Mouse (Mus musculus) liver, embryonic 14.5 days (tissue): ENCODE measurements around the gene Zfp987. TPM values are rescaled to one million over a fixed set of nuclear protein-coding genes. Genes with fewer than 3 reads are reported as not detected.
"Not testable (repeated sequence)": the region's sequence is repeated elsewhere in the genome, so short reads cannot be mapped to it uniquely, and the experiment has no call there.

Experiments used
- ATAC-seq: fragments of 200-750 bp; cut with Nextera tagmentation; 2 replicates; pipeline ENCODE4 v1.8.0; 2017; ENCODE audit warnings: moderate number of reproducible peaks, mild to moderate bottlenecking, moderate library complexity; ENCODE audit not compliant: insufficient read depth
- DNase-seq, 3 experiments: peaks; one replicate each; pipeline ENCODE4 v3.0.0-alpha.2; 2012 to 2013; ENCODE audit warnings: low read depth in 3 of 3, low spot score in 3 of 3
- H3K27ac ChIP-seq: fragments of 300-500 bp; sonication (generic); 2 replicates; pipeline ENCODE4 v1.5.1; 2014; ENCODE audit warnings: moderate library complexity, mild to moderate bottlenecking, control low read depth, inconsistent platforms
- H3K27me3 ChIP-seq: fragments of 300-500 bp; sonication (generic); 2 replicates; pipeline ENCODE4 v1.6.1; 2014; ENCODE audit warnings: mild to moderate bottlenecking, low read length, moderate library complexity; ENCODE audit not compliant: control insufficient read depth, insufficient read depth
- H3K36me3 ChIP-seq: fragments of 300-500 bp; sonication (generic); replicated peaks from 2 replicates; pipeline ENCODE4 v1.6.1; 2014; ENCODE audit warnings: low read depth; ENCODE audit not compliant: control insufficient read depth, insufficient read depth
- H3K4me1 ChIP-seq, 2 experiments: fragments of 200-500 bp in 1 of 2; fragments of 300-500 bp in 1 of 2; sonication (generic) in 1 of 2; replicated peaks; 2 replicates each; pipeline ENCODE4 v1.6.1; 2012 to 2014; ENCODE audit warnings: antibody characterized with exemption in 1 of 2, inconsistent platforms in 1 of 2, low read length in 1 of 2; ENCODE audit not compliant: control insufficient read depth in 2 of 2, insufficient read depth in 2 of 2
- H3K4me2 ChIP-seq: fragments of 300-500 bp; sonication (generic); 2 replicates; pipeline ENCODE4 v1.6.1; 2014; ENCODE audit warnings: low read depth, mild to moderate bottlenecking, control low read depth, moderate library complexity
- H3K4me3 ChIP-seq, 2 experiments: fragments of 200-500 bp in 1 of 2; fragments of 300-500 bp in 1 of 2; sonication (generic) in 1 of 2; 2 replicates each; pipeline ENCODE4 v1.5.1; 2012 to 2014; ENCODE audit warnings: low read depth in 2 of 2, low read length in 2 of 2, mild to moderate bottlenecking in 2 of 2, control low read depth in 1 of 2, inconsistent platforms in 1 of 2, moderate library complexity in 1 of 2; ENCODE audit not compliant: insufficient read depth in 1 of 2
- H3K9ac ChIP-seq: fragments of 300-500 bp; sonication (generic); replicated peaks from 2 replicates; pipeline ENCODE4 v1.6.1; 2014; ENCODE audit warnings: mild to moderate bottlenecking, control low read depth, moderate library complexity
- H3K9me3 ChIP-seq: fragments of 300-500 bp; sonication (generic); 2 replicates; pipeline ENCODE4 v1.6.1; 2016; ENCODE audit warnings: low read length, mixed read lengths; ENCODE audit not compliant: control insufficient read depth
- WGBS: fragments of 180-500 bp; shearing (Covaris S2); extraction: QIAGEN DNeasy Blood & Tissue Kit; methylation state at CpG from one replicate; pipeline ENCODE4 v1.1.7; 2014; ENCODE audit not compliant: insufficient replicate concordance; 5-methylcytosine and 5-hydroxymethylcytosine counted together
- polyA plus RNA-seq, 2 experiments: library from polyadenylated mRNA; depleted of rRNA in 1 of 2; stranded (reverse) in 1 of 2; unstranded in 1 of 2; fragments of >200 nt; fragmentation: Nextera tagmentation in 1 of 2; extraction: Ambion mirVana in 1 of 2; gene quantifications; 2 replicates each; pipeline versions ENCODE4 v1.2.1 to v1.2.3; 2012 to 2014

The Zfp987 gene
- polyA plus RNA-seq, 2 experiments, result 0.04 to 0.27 TPM

DNA sequence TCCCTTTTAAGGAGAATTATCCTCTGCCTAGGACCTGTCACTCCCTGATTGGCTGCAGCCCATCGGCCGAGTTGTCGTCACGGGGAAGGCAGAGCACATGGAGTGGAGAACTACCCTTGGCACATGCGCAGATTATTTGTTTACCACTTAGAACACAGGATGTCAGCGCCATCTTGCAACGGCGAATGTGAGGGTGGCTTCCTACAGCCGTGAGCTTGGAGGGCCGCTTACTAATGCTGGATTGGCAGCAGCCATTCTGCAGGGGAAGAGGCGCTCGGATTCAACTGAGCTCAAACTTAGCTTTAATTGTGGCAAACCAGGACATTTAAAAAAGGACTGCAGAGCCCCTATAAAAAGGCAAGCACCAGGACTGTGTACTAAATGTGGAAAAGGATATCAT is 35.1 kb upstream of the Zfp987 start:
- H3K9ac ChIP-seq, DNase-seq, ATAC-seq, H3K4me2 ChIP-seq, H3K4me1 ChIP-seq, H3K36me3 ChIP-seq, H3K27me3 ChIP-seq, H3K27ac ChIP-seq, H3K9me3 ChIP-seq, H3K4me3 ChIP-seq: not testable (repeated sequence)
- 87% methylated on average over 12 of the region's 12 CpGs for WGBS

DNA sequence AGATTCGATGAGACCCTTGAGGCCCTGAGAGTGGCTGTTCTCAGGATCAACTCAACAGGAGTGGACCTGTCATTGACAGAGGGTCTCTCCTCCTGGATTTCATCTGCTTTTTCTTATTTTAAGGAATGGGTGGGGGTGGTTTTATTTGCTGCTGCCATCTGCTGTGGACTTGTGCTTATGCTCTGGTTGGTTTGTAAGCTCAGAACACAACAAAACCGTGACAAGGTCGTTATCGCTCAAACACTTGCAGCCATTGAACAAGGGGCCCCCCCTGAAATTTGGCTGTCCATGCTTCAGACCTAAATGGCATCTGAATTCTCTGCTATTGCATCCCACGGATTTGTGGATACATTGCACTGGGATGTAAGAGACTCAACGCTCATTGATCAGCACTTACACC is 34.1 kb upstream of the Zfp987 start:
- H3K27me3 ChIP-seq, H3K9me3 ChIP-seq, ATAC-seq, H3K9ac ChIP-seq, H3K36me3 ChIP-seq, DNase-seq, H3K4me2 ChIP-seq, H3K27ac ChIP-seq, H3K4me1 ChIP-seq, H3K4me3 ChIP-seq: not testable (repeated sequence)
- 58% methylated on average over 6 of the region's 6 CpGs for WGBS

DNA sequence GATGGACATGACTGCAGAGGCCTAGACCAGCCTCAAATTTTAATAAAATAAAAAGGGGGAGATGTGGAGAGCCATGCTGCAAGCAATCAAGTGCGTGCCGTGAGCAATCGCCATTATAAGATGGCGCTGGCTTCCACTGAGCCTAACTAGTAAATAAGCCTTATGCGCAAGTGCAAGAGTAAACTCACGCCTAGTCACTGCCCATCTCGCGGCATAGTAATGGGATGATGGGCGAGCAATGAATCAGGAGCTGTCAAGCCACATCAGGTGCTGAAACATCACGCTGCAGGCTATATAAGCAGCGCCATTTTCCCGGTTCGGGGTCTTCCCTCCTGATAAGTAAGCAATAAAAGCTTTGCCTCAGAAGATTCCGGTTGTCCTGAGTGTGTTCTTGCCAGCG is 33.5 kb upstream of the Zfp987 start:
- not testable (repeated sequence) for H3K4me2 ChIP-seq, H3K9ac ChIP-seq, H3K4me1 ChIP-seq, H3K27ac ChIP-seq, H3K4me3 ChIP-seq, DNase-seq, H3K9me3 ChIP-seq, H3K27me3 ChIP-seq, H3K36me3 ChIP-seq, ATAC-seq
- 75% methylated on average over 15 of the region's 15 CpGs for WGBS

DNA sequence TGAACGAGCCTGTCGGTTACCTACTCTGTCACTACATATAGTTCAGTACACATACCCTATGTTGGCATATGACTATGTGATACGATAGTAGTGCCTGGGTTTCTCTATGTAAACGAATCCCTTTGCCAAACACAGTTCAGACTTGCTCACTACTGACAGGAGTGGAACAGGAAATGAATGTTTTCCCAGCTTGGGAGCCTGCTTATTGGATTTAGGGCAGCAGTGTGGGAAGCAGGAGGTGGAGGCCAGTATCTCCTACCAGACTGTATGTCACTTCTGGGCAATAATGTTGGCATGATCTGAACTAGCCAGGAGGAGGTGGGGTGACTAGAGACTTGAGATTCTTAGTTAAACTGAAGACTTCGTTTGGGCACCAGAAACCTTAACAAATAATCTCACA is 32.3 kb upstream of the Zfp987 start:
- not testable (repeated sequence) for H3K9me3 ChIP-seq, H3K9ac ChIP-seq, DNase-seq, H3K4me1 ChIP-seq, H3K27me3 ChIP-seq, H3K27ac ChIP-seq, H3K4me3 ChIP-seq, ATAC-seq, H3K36me3 ChIP-seq, H3K4me2 ChIP-seq
- WGBS, result 44% methylated on average over 4 of the region's 5 CpGs

DNA sequence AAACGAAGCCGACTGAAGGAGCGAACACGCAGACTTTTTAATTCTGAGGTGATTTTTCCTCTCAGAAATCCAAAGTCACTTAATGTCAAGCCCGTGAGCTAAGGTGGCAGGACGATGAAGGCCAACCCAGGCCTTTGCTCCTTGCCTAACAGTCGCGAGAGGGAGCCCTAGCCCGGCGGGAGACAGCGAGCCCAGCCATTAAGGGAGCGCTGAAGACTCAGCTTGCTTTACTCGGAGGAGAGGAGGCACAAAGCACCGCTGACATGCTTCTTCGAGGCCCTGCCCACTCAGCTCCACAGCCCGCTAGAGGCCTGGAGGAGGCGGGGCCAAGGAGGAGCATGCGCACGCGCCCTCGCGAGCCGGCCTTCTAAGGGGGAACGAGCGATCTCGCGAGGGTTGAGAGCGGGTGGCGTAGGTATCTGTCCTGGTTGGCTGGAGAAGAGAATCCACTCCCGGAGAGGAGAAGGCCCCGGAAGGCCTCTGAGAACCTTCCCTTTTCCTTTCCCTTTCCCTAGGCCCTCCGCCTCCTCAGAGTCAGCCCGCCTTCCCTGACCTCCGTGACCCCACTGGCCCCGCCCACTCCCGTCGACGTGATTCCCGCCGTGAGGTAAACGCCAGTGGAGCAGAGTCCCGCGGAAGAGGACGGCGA is 30.0 kb upstream of the Zfp987 start:
- not testable (repeated sequence) for H3K9ac ChIP-seq, H3K36me3 ChIP-seq, H3K4me3 ChIP-seq, H3K27ac ChIP-seq, H3K4me1 ChIP-seq, H3K9me3 ChIP-seq, ATAC-seq, H3K4me2 ChIP-seq, H3K27me3 ChIP-seq, DNase-seq
- 36% methylated on average over 36 of the region's 45 CpGs for WGBS

GRCm38 (mm10) chr4:146067594-146067993 is 29.5 kb upstream of the Zfp987 start:
- not testable (repeated sequence) for H3K4me3 ChIP-seq, ATAC-seq, H3K4me1 ChIP-seq, H3K36me3 ChIP-seq, H3K27ac ChIP-seq, H3K9me3 ChIP-seq, DNase-seq, H3K4me2 ChIP-seq, H3K27me3 ChIP-seq, H3K9ac ChIP-seq
- 20% methylated on average over 55 of the region's 55 CpGs for WGBS

DNA sequence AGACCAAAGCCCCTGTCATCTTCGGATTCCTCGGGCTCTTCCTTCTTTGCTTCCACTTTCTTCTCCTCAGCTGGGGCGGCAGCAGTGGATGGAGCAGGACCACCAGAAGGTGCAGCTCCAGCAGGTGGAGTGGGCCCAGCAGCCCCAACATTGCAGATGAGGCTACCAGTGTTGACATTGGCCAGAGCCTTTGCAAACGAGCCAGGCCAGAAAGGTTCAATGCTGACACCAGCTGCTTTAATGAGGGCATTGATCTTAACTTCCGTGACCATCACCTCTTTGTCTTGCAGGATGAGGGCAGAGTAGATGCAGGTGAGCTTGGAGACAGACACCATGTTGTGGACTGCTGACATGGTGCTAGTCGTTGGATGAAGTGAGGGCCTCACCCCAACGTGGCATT is 23.8 kb upstream of the Zfp987 start:
- not testable (repeated sequence) for H3K9ac ChIP-seq, DNase-seq, H3K9me3 ChIP-seq, H3K36me3 ChIP-seq, H3K27ac ChIP-seq, H3K4me1 ChIP-seq, ATAC-seq, H3K4me2 ChIP-seq, H3K4me3 ChIP-seq, H3K27me3 ChIP-seq
- WGBS, result 58% methylated on average over 5 of the region's 7 CpGs

GRCm38 (mm10) chr4:146101448-146101847 is 4.3 kb downstream of the Zfp987 start:
- DNase-seq, H3K36me3 ChIP-seq, H3K9ac ChIP-seq, H3K4me3 ChIP-seq, H3K27ac ChIP-seq, H3K4me2 ChIP-seq, H3K9me3 ChIP-seq, H3K27me3 ChIP-seq, ATAC-seq, H3K4me1 ChIP-seq: not testable (repeated sequence)
- WGBS, result 19% methylated on average over 3 of the region's 3 CpGs
